Mouse (Mus musculus) heart, adult 18-20 months (tissue): Measurements from ENCODE around the gene Itgb2l. TPM values are rescaled to one million over a fixed set of nuclear protein-coding genes. Genes with fewer than 3 reads are reported as not detected.

Experiments used
- total RNA-seq, 2 experiments: library from RNA; stranded (reverse); gene quantifications; 2 replicates each; pipeline ENCODE4 v1.2.3; 2021

The Itgb2l gene
- total RNA-seq, 2 experiments from 2014 or later = not detected

Other genes with a start within 250 kb of the Itgb2l start
- 100 to 1,000 TPM; 287 to 304 TPM for gene Sh3bgr, start 243.2 kb downstream of the Itgb2l start, total RNA-seq
- not detected for gene B3galt5, start 207.8 kb downstream of the Itgb2l start, total RNA-seq
- gene Pcp4, start 24.0 kb upstream of the Itgb2l start, total RNA-seq = 1 to 10 TPM; 1.1 to 2.8 TPM